Mouse (Mus musculus) limb, embryonic 14.5 days (tissue): ENCODE data around the gene Atcay. TPM values are rescaled to one million over a fixed set of nuclear protein-coding genes. Genes with fewer than 3 reads are reported as not detected.

Experiments used
- ATAC-seq: fragments of 200-750 bp; cut with Nextera tagmentation; 2 replicates; pipeline ENCODE4 v1.8.0; 2017; ENCODE audit warnings: low read depth, moderate number of reproducible peaks, moderate TSS enrichment; ENCODE audit not compliant: low FRiP score
- DNase-seq: peaks from one replicate; pipeline ENCODE4 v3.0.0-alpha.2; 2015; ENCODE audit warnings: low spot score
- H3K27ac ChIP-seq: fragments of 300-500 bp; sonication (generic); replicated peaks from 2 replicates; pipeline ENCODE4 v1.5.1; 2014; ENCODE audit warnings: low read depth, mild to moderate bottlenecking, low read length, moderate library complexity, mixed read lengths
- H3K27me3 ChIP-seq: fragments of 300-500 bp; sonication (generic); 2 replicates; pipeline ENCODE4 v1.6.1; 2014; ENCODE audit warnings: low read length, mixed read lengths; ENCODE audit not compliant: control insufficient read depth, insufficient read depth
- H3K36me3 ChIP-seq: fragments of 300-500 bp; sonication (generic); 2 replicates; pipeline ENCODE4 v1.6.1; 2014; ENCODE audit warnings: mild to moderate bottlenecking, low read length, moderate library complexity, mixed read lengths; ENCODE audit not compliant: control insufficient read depth, insufficient read depth
- H3K4me1 ChIP-seq: fragments of 300-500 bp; sonication (generic); 2 replicates; pipeline ENCODE4 v1.6.1; 2014; ENCODE audit warnings: antibody characterized with exemption, low read length, mixed read lengths; ENCODE audit not compliant: control insufficient read depth, insufficient read depth
- H3K4me2 ChIP-seq: fragments of 300-500 bp; sonication (generic); replicated peaks from 2 replicates; pipeline ENCODE4 v1.6.1; 2014; ENCODE audit warnings: low read depth, mild to moderate bottlenecking, low read length, moderate library complexity; ENCODE audit not compliant: severe bottlenecking
- H3K4me3 ChIP-seq: fragments of 300-500 bp; sonication (generic); replicated peaks from 2 replicates; pipeline ENCODE4 v1.5.1; 2014; ENCODE audit warnings: low read length
- H3K9ac ChIP-seq: fragments of 300-500 bp; sonication (generic); 2 replicates; pipeline ENCODE4 v1.6.1; 2014; ENCODE audit warnings: mild to moderate bottlenecking, low read depth, low read length, moderate library complexity; ENCODE audit not compliant: severe bottlenecking
- H3K9me3 ChIP-seq: fragments of 300-500 bp; sonication (generic); 2 replicates; pipeline ENCODE4 v1.6.1; 2016; ENCODE audit warnings: low read length; ENCODE audit not compliant: control insufficient read depth
- POLR2A ChIP-seq: fragments of 200-500 bp; IDR thresholded peaks from 2 replicates; pipeline ENCODE4 v1.8.0; 2012; ENCODE audit warnings: inconsistent platforms, mild to moderate bottlenecking, moderate library complexity, borderline replicate concordance; ENCODE audit not compliant: insufficient read depth, insufficient read length; ENCODE audit errors: extremely low read depth
- WGBS: fragments of 180-500 bp; shearing (Covaris S2); extraction: QIAGEN DNeasy Blood & Tissue Kit; methylation state at CpG from one replicate; pipeline ENCODE4 v1.1.7; 2014; 5-methylcytosine and 5-hydroxymethylcytosine counted together
- polyA plus RNA-seq, 2 experiments: library from polyadenylated mRNA; depleted of rRNA in 1 of 2; stranded (reverse) in 1 of 2; unstranded in 1 of 2; fragments of >200 nt; fragmentation: Nextera tagmentation in 1 of 2; extraction: Ambion mirVana in 1 of 2; gene quantifications; 2 replicates each; pipeline versions ENCODE4 v1.2.1 to v1.2.3; 2012 to 2014

Gene Atcay
- polyA plus RNA-seq, 2 experiments: 0.67 TPM; not detected in 1

DNA sequence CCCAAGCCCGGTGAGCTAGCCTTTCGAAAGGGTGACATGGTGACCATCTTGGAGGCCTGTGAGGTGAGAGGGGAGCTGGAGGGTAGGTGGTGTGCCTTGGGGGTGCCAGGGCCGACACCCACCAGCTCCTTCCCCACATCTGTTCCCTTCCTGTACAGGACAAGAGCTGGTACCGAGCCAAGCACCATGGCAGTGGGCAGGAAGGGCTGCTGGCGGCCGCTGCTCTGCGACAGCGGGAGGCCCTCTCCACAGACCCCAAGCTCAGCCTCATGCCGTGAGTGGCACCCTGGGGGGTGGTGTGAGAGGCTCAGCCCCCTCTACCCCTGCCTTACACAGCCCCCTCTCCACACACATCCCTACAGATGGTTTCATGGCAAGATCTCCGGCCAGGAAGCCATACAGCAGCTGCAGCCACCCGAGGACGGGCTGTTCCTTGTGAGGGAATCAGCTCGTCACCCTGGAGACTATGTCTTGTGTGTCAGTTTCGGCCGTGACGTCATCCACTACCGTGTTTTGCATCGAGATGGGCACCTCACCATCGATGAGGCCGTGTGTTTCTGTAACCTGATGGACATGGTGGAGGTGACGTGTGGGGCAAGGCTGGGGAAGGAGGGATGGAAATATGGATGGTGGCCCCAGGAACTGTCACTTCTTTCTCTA, 28.7 kb upstream of the Atcay start:
- 40% methylated on average over 21 of the region's 21 CpGs for WGBS
- Histone ChIP-seq H3K36me3 (peaks cover 28% of the 10 kb centered on the region), H3K4me3 (no peak overlapping the region), H3K9ac (no peak overlapping the region), H3K4me1 (no peaks in the 10 kb centered on the region; the same call in 1 of the 2 replicates), H3K27me3 (peaks cover 45% of the 10 kb centered on the region), H3K27ac (no peak overlapping the region), H3K4me2 (no peak overlapping the region), H3K9me3 (0 out of 2 replicates have a peak, but pooled peaks cover 5% of the 10 kb centered on the region)
- no peak for TF ChIP-seq POLR2A
- DNase-seq: no peak
- 0 out of 2 replicates have a peak, but pooled peaks have one; percentile 23 for ATAC-seq

DNA sequence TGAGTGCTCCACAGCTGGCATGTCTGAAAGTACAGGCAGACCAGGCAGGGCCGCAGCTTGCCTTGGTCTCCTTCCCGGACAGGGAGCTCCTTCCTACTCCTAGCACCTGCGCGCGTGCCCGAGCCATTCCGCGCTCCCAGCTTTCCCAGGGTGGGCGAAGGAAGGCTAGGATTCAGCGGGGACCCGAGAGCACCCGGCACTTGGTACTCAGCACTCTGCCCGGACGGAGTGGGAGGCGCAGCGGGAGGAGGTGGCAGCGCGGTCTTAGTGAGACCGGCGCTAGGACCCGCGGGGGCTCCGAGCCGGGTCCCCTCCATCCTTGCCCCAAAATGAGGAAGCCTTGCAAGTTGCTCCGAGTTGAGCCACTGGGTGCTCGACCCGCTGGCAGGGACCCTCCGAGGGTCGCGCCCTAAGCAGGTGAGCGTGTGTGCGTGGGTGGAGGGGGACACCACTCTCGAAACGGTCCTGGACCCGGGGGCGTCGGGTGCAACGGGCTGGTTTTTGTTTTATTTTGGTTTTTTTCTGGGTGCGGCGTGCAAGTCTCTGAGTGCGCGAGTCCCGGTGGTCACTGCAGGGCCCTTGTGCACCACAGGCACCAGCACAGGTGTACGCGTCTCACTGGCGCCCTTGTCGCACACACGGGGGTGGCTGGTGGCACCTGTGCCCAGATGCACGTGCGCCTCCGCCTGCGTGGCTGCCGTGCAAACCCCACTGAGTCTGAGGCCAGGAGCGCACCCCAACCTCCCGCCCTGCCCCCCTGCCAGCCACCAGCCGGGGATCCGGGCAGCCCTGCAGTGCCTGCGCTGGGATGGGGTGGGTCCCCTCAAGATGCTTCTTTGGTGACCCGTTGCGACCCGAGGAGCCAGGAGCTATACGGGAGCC, 26.8 kb upstream of the Atcay start:
- Histone ChIP-seq H3K9ac (peak overlapping the region; percentile 52), H3K36me3 (peaks cover 8% of the 10 kb centered on the region; the same call in 1 of the 2 replicates), H3K4me1 (peaks cover 2% of the 10 kb centered on the region; the same call in 1 of the 2 replicates), H3K9me3 (0 out of 2 replicates have a peak, but pooled peaks cover 5% of the 10 kb centered on the region), H3K4me2 (peak overlapping the region; percentile 69), H3K27me3 (peaks cover 58% of the 10 kb centered on the region), H3K4me3 (peak overlapping the region; percentile 42), H3K27ac (no peak overlapping the region)
- TF ChIP-seq POLR2A: no peak
- under 1% methylated on average over 50 of the region's 62 CpGs for WGBS
- ATAC-seq (no peak), DNase-seq (no peak)

DNA sequence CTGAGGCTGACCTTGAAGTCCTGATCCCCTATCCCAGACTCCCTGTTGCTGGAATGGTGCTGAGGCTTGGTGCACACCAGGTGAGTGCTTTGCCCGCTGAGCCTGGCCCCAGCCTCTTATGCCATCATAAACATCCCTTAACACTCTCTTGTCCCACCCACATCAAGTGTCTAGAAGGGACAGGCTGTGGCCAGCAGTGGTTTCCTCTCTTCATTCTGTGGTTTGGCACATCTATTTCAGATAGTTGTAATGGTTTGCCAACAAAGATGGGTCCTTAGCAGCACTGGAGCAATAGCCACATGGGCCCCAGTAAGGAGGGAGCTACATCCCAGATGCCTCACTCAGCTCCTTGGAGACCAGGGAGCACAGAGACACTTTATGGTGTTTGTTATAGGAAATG, 24.3 kb upstream of the Atcay start:
- Histone ChIP-seq H3K27ac (no peak overlapping the region), H3K36me3 (no peaks in the 10 kb centered on the region), H3K4me3 (no peak overlapping the region), H3K4me2 (no peak overlapping the region), H3K4me1 (peaks cover 2% of the 10 kb centered on the region; the same call in 1 of the 2 replicates), H3K9ac (no peak overlapping the region), H3K27me3 (peaks cover 67% of the 10 kb centered on the region), H3K9me3 (no peaks in the 10 kb centered on the region)
- WGBS: 43% methylated on average over 1 of the region's 1 CpGs
- TF ChIP-seq POLR2A: no peak
- no peak for DNase-seq
- ATAC-seq: no peak

DNA sequence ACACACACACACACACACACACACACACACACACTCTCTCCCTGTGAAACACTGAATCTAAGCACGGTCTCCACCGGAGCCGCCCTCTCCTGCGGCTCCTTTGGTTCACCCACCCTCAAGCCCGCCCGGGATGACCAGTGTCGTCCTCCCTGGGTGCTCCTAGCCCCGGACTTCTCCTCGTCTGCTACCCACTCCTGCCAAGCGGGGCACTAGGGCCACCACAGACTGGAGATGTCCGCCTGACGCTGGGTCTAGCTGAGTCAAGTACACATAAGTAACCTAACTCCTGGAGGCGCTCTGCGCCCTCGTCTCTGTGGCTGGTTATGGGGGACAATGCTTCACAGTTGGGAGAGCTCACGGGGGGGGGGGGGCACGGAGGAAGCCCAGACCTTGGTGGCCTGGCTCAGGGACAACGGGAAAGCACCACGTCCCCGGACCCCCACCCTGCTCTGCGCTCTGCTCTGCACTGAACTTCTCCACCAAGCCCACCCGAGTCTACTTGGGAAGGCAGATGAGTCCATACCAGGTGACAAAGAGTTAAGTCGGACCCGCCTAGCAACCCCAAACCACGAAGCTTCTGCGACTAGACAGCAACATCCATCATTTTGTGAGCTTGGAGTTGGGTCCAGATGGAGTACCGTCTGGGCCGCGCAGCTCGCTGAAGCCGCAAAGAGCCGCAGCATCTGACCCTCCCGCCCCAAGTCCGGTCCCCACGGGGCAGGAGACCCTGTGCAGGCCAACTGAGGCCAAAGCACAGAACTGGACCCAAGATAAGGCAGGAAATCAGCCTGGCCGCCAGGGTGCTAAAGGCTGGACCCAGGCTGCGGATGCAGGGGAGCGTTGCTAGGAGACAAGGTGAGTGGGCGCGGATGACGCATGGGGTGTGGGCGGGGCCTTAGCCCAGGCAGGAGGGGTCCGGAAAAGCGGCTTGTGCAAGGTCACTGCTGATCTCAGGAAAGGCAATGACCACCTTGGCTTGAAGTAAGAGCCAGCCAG, 22.1 kb upstream of the Atcay start, which contains the start of gene Matk:
Matk (plus strand) TSS at position 512 of the 996 bp plus-strand sequence.
- H3K27me3 ChIP-seq: peaks cover 46% of the 10 kb centered on the region
- ATAC-seq (peak; percentile 34; the same call in 1 of the 2 replicates), DNase-seq (no peak)
- H3K27ac ChIP-seq: no peak within 1 kb of the TSS
- no peak for TF ChIP-seq POLR2A
- H3K9ac ChIP-seq: no peak within 1 kb of the TSS
- WGBS: 10% methylated on average over 38 of the region's 44 CpGs
- H3K9me3 ChIP-seq: no peaks in the 10 kb centered on the region
- peak within 1 kb of the TSS; percentile 4 for H3K4me3 ChIP-seq
- H3K4me1 ChIP-seq: peaks cover 2% of the 10 kb centered on the region; the same call in 1 of the 2 replicates
- no peaks in the 10 kb centered on the region for H3K36me3 ChIP-seq
- H3K4me2 ChIP-seq: peak within 1 kb of the TSS; percentile 38
